8 mouse cellular contexts compared by ENCODE assay signal in the genomic region with DNA sequence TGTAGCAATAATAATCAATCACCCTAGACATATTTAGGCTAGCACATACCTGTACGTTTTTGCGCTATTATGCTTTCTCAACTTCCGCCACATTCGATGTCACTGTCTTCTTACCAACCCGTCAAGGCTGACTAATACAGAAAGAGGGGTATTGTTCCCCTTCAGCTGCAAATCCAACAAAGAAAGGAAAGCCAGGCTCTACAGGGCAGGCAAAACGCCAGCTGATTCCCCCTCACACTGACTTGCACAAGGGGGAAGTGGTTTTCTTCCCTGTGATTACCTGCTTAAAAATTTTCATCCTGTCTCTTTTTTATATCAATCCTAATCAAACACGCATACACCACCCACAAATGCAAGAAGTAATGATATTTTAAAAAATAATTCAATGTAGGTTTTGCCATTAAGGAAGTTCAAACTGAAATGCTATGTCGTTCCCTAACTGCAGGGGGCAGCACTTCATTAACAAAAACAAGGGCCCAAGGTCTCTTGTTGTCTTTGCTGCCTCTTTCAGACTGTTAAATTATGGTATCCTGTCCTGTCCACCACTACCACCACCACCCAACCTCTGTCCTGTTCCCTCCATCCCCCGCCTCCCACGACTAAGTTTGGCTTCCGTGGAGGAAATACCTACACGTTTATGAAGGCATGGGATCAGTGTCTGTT.
DNase-seq lines count a peak whose midpoint lies in the region; ATAC-seq lines count a peak whose summit lies in the region.

No protein-coding gene starts in this region.

- ATAC-seq in inflammation-experienced regulatory T-cells, adult 6 months = no peak

- peak; percentile 15 to 31 for DNase-seq in urinary bladder, adult 18-20 months (ENCODE audit: low spot score in 2 of 2)
- DNase-seq in urinary bladder, postnatal 4 days (ENCODE audit: low spot score in 2 of 2) = no peak
- peak; percentile 46 for DNase-seq in cerebellum, adult 9-11 months
- DNase-seq in frontal cortex, postnatal 36 days (ENCODE audit: low spot score in 2 of 2) = peak; percentile 39 to 59
- peak; percentile 70 for DNase-seq in kidney, postnatal 10 days
- peak; percentile 32 to 46 for DNase-seq in lung, adult 18-20 months
- peak; percentile 76 for DNase-seq in retina, postnatal 1 day

Comparison
In these comparisons a context has a peak if more than half of its experiments do, and no peak if none do; other contexts are left out.
1. DNase-seq: peak in urinary bladder, adult 18-20 months (2 of 2), cerebellum, adult 9-11 months (single experiment), frontal cortex, postnatal 36 days (2 of 2), kidney, postnatal 10 days (single experiment), lung, adult 18-20 months (2 of 2) and retina, postnatal 1 day (single experiment); none in urinary bladder, postnatal 4 days (0 of 2).